Mouse (Mus musculus) liver, embryonic 14.5 days (tissue): ENCODE data around the gene Bcas3. TPM values are rescaled to one million over a fixed set of nuclear protein-coding genes. Genes with fewer than 3 reads are reported as not detected.

Source experiments
- ATAC-seq: fragments of 200-750 bp; cut with Nextera tagmentation; 2 replicates; pipeline ENCODE4 v1.8.0; 2017; ENCODE audit warnings: moderate number of reproducible peaks, mild to moderate bottlenecking, moderate library complexity; ENCODE audit not compliant: insufficient read depth
- DNase-seq, 3 experiments: peaks; one replicate each; pipeline ENCODE4 v3.0.0-alpha.2; 2012 to 2013; ENCODE audit warnings: low read depth in 3 of 3, low spot score in 3 of 3
- H3K27ac ChIP-seq: fragments of 300-500 bp; sonication (generic); 2 replicates; pipeline ENCODE4 v1.5.1; 2014; ENCODE audit warnings: moderate library complexity, mild to moderate bottlenecking, control low read depth, inconsistent platforms
- H3K27me3 ChIP-seq: fragments of 300-500 bp; sonication (generic); 2 replicates; pipeline ENCODE4 v1.6.1; 2014; ENCODE audit warnings: mild to moderate bottlenecking, low read length, moderate library complexity; ENCODE audit not compliant: control insufficient read depth, insufficient read depth
- H3K36me3 ChIP-seq: fragments of 300-500 bp; sonication (generic); replicated peaks from 2 replicates; pipeline ENCODE4 v1.6.1; 2014; ENCODE audit warnings: low read depth; ENCODE audit not compliant: control insufficient read depth, insufficient read depth
- H3K4me1 ChIP-seq, 2 experiments: fragments of 200-500 bp in 1 of 2; fragments of 300-500 bp in 1 of 2; sonication (generic) in 1 of 2; replicated peaks; 2 replicates each; pipeline ENCODE4 v1.6.1; 2012 to 2014; ENCODE audit warnings: antibody characterized with exemption in 1 of 2, inconsistent platforms in 1 of 2, low read length in 1 of 2; ENCODE audit not compliant: control insufficient read depth in 2 of 2, insufficient read depth in 2 of 2
- H3K4me2 ChIP-seq: fragments of 300-500 bp; sonication (generic); 2 replicates; pipeline ENCODE4 v1.6.1; 2014; ENCODE audit warnings: low read depth, mild to moderate bottlenecking, control low read depth, moderate library complexity
- H3K4me3 ChIP-seq, 2 experiments: fragments of 200-500 bp in 1 of 2; fragments of 300-500 bp in 1 of 2; sonication (generic) in 1 of 2; 2 replicates each; pipeline ENCODE4 v1.5.1; 2012 to 2014; ENCODE audit warnings: low read depth in 2 of 2, low read length in 2 of 2, mild to moderate bottlenecking in 2 of 2, control low read depth in 1 of 2, inconsistent platforms in 1 of 2, moderate library complexity in 1 of 2; ENCODE audit not compliant: insufficient read depth in 1 of 2
- H3K9ac ChIP-seq: fragments of 300-500 bp; sonication (generic); replicated peaks from 2 replicates; pipeline ENCODE4 v1.6.1; 2014; ENCODE audit warnings: mild to moderate bottlenecking, control low read depth, moderate library complexity
- H3K9me3 ChIP-seq: fragments of 300-500 bp; sonication (generic); 2 replicates; pipeline ENCODE4 v1.6.1; 2016; ENCODE audit warnings: low read length, mixed read lengths; ENCODE audit not compliant: control insufficient read depth
- CTCF ChIP-seq: IDR thresholded peaks from 2 replicates; pipeline ENCODE4 v1.5.1; 2016; ENCODE audit warnings: antibody characterized with exemption, low read depth, control low read depth
- EP300 ChIP-seq: IDR thresholded peaks from 2 replicates; pipeline ENCODE4 v1.6.1; 2016; ENCODE audit warnings: antibody characterized with exemption, low read depth
- WGBS: fragments of 180-500 bp; shearing (Covaris S2); extraction: QIAGEN DNeasy Blood & Tissue Kit; methylation state at CpG from one replicate; pipeline ENCODE4 v1.1.7; 2014; ENCODE audit not compliant: insufficient replicate concordance; 5-methylcytosine and 5-hydroxymethylcytosine counted together
- polyA plus RNA-seq, 2 experiments: library from polyadenylated mRNA; depleted of rRNA in 1 of 2; stranded (reverse) in 1 of 2; unstranded in 1 of 2; fragments of >200 nt; fragmentation: Nextera tagmentation in 1 of 2; extraction: Ambion mirVana in 1 of 2; gene quantifications; 2 replicates each; pipeline versions ENCODE4 v1.2.1 to v1.2.3; 2012 to 2014

Bcas3 gene
- polyA plus RNA-seq, 2 experiments: 6.9 to 17.5 TPM

DNA sequence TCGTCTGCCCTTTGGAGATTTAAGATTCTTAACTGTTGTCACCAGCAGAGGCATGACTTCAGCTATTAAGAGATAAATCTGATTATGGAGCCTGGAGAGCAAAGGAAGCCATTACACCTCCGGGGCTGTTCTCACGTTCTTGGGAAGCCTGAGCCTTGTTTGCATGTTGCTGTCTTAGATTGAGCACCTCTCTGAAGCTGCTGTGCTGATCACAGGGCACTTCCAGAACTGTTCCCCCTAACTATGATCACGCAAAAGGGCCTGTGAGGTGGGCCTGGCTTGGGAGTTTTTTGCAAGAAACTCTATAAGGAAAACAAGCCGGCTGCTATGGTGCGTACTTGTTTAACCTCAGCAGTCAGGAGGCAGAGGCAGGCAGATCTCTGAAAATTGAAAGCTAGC, 335.5 kb downstream of the Bcas3 start:
- no peaks in the 10 kb centered on the region for H3K36me3 ChIP-seq
- DNase-seq (no peak), ATAC-seq (no peak)
- 54% methylated on average over 6 of the region's 6 CpGs for WGBS
- H3K27me3 ChIP-seq: no peaks in the 10 kb centered on the region
- TF ChIP-seq EP300 (no peak), CTCF (no peak)
- no peak overlapping the region for H3K4me2 ChIP-seq
- H3K4me3 ChIP-seq: no peak overlapping the region
- H3K9ac ChIP-seq: no peak overlapping the region
- H3K27ac ChIP-seq: no peak overlapping the region
- H3K4me1 ChIP-seq: peaks cover 0 to 12% of the 10 kb centered on the region in 2 experiments; a peak in 2 of 4 replicates
- no peaks in the 10 kb centered on the region for H3K9me3 ChIP-seq

DNA sequence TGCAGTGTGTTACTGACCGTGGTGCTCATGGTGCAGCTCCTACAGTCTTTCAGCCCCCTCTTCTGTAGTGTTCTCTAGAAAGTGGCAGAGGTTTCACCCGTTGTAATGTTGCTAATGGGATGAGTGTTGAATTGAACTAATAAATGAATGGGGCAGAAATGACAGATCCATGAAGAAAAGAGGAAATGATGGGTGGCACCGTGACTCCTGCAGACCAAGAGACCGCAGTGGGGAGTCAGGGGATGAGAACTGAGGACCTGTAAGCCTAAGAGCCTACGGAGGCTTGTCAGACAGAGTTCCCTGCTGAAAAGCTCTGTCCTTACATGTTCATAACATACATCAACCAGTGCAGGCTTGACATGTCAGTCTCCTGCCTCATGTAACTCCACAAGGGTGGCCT, 336.3 kb downstream of the Bcas3 start:
- Histone ChIP-seq H3K4me3 (no peak overlapping the region), H3K4me2 (no peak overlapping the region), H3K9ac (no peak overlapping the region), H3K36me3 (no peaks in the 10 kb centered on the region), H3K4me1 (peaks cover 0 to 12% of the 10 kb centered on the region in 2 experiments; a peak in 2 of 4 replicates), H3K27ac (no peak overlapping the region), H3K27me3 (no peaks in the 10 kb centered on the region), H3K9me3 (no peaks in the 10 kb centered on the region)
- DNase-seq (no peak), ATAC-seq (no peak)
- WGBS: 71% methylated on average over 5 of the region's 5 CpGs
- TF ChIP-seq CTCF (no peak), EP300 (no peak)

DNA sequence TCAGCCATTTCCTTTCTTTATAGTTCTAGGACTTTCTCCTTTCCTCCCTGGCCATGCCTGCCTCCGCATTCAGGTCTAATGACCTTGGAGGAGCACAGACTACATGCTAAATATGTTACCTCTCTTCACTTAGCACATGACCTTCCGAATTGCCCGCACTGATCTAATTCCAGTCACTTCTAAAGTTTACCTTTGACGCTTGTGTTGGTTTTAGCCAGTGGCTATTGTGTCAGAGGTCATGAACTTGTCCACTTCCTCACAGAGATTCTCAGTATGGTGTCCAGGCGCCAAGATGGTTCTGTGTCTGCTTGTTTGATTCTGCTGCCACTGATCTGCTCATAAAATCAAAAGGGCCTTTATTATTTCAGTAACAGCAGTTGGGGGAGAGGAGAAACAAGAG, 338.3 kb downstream of the Bcas3 start:
- Histone ChIP-seq H3K4me3 (no peak overlapping the region), H3K4me1 (peaks cover 0 to 13% of the 10 kb centered on the region in 2 experiments; a peak in 2 of 4 replicates), H3K9ac (no peak overlapping the region), H3K9me3 (no peaks in the 10 kb centered on the region), H3K4me2 (no peak overlapping the region), H3K27me3 (no peaks in the 10 kb centered on the region), H3K36me3 (no peaks in the 10 kb centered on the region), H3K27ac (no peak overlapping the region)
- TF ChIP-seq EP300: no peak
- TF ChIP-seq CTCF: no peak
- no peak for ATAC-seq
- peak in 1 of 3 experiments; percentile 12 for DNase-seq
- 47% methylated on average over 5 of the region's 5 CpGs for WGBS

GRCm38 (mm10) chr11:85695614-85696263, 342.8 kb downstream of the Bcas3 start:
- ATAC-seq: peak; percentile 43; the same call in 1 of the 2 replicates
- Histone ChIP-seq H3K4me2 (peak overlapping the region; percentile 8), H3K27ac (no peak overlapping the region), H3K4me3 (no peak overlapping the region), H3K27me3 (no peaks in the 10 kb centered on the region), H3K9me3 (no peaks in the 10 kb centered on the region), H3K9ac (no peak overlapping the region), H3K36me3 (no peaks in the 10 kb centered on the region), H3K4me1 (peaks cover 0 to 22% of the 10 kb centered on the region in 2 experiments; a peak in 2 of 4 replicates)
- 68% methylated on average over 16 of the region's 16 CpGs for WGBS
- DNase-seq: peak in 2 of 3 experiments; percentile 11 to 27
- no peak for TF ChIP-seq CTCF
- TF ChIP-seq EP300: no peak

DNA sequence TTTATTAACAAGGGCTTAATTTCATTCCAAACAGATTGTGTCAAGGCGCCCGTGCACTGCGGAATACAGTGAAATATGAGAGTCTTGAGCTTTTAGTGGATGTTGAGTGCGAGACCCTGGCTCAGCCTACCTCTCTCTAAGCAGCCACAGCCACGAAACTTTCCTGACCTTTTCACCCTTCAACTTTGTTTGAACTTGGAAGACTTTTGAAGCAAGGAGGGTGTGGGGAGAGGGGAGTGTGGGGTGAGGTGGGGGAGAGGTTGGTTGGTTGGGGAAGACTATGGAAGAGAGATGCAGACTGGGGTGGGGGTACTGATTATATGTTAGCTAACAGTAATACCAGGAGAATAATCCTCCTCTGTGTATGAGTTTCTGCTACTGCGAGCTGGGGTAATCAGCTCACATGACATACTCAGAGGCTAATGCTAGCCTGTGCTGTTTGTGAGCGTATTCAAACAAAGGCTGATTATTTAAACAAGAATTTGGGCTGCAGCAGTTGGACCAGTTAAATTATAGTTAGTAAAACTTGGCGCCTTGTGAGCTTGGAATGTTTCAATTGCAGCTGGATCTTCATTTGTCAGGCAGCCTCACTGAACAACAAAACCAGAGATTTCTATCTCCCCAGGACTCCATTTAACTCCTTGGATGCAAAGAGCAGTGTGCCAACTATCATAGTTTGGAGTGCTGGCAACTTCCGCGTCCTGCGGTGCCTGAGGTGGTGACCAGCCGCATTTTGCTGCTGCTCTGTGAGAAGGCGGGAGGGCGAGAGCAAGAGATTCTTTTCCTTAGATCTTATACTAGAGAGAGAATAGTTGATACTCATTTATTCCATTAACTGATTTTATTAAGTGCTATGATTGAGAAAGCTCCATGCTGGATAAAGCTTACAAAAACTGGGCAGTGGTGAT, 343.8 kb downstream of the Bcas3 start:
- Histone ChIP-seq H3K27me3 (no peaks in the 10 kb centered on the region), H3K36me3 (no peaks in the 10 kb centered on the region), H3K4me3 (no peak overlapping the region), H3K9me3 (no peaks in the 10 kb centered on the region), H3K4me1 (peaks cover 0 to 18% of the 10 kb centered on the region in 2 experiments; a peak in 2 of 4 replicates), H3K4me2 (no peak overlapping the region), H3K9ac (no peak overlapping the region), H3K27ac (no peak overlapping the region)
- 65% methylated on average over 14 of the region's 14 CpGs for WGBS
- no peak for DNase-seq
- TF ChIP-seq CTCF (no peak), EP300 (no peak)
- ATAC-seq: no peak
